Mouse (Mus musculus) kidney, adult 11 months (tissue): Measurements from ENCODE around the gene Dusp14.
A peak's percentile ranks its signal among the peaks of the same experiment; 100 is the strongest.

Source experiments
- DNase-seq: peaks from one replicate; pipeline ENCODE4 v3.0.0; 2022

Gene Dusp14

GRCm38 (mm10) chr11:84066071-84066481 is 3.0 kb downstream of the Dusp14 start:
- DNase-seq, result peak; percentile 27

GRCm38 (mm10) chr11:84063631-84064209 is 5.3 kb downstream of the Dusp14 start:
- DNase-seq, result no peak

DNA sequence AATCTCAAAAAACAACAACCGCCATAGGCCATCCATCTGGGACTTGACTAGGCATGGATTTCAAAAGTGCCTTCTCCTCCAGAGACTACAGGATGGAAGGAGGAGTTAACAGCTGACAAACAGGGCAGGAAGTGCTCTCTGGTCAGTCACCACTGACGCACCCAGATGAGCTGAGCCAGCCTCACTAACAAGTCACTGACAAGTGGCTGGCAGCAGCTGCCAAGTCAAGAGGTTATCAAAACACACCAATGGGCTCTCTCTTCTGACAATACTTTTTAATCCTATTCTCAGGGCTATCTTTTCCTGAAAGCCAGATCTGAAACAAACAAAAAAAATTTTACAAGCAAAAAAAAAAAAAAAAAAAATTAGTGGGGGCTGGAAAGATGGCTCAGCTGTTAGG is 6.3 kb downstream of the Dusp14 start:
- DNase-seq, result no peak

DNA sequence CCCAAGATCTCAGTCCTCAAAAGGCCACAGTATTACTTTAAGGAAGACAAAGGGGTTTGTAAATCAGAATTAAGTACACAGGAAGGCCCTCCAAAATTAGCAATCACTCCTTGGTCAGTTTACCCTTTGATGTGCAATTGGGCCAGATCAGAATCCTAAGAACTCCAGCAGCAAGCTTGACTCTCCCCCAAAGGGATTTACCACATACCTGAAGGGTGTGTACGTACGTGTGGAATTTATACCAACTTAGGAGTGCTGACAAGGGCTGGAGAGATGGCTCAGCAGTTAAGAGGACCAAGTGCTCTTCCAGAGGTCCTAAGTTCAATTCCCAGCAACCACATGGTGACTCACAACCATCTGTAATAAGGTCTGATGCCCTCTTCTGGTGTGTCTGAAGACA is 7.2 kb downstream of the Dusp14 start:
- DNase-seq, result no peak

DNA sequence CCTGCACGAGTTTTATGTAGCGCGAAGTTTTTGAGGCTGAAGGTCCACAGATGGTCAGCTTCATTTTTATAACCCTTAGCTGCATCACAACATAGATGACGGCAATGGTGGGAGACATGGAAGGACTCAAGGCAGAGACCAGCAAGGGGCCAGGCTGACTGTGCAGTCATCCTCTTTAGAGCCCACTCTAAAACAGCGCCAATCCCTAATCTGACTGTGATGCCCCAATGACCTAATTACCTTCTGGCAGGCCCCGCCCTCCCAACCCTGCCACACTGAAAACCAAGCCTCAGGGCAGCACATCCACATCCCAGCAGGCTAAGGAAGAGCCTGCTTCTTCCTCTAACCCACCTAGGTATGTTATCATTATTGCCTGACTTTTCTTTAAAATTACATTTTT is 8.4 kb downstream of the Dusp14 start:
- DNase-seq, result no peak

DNA sequence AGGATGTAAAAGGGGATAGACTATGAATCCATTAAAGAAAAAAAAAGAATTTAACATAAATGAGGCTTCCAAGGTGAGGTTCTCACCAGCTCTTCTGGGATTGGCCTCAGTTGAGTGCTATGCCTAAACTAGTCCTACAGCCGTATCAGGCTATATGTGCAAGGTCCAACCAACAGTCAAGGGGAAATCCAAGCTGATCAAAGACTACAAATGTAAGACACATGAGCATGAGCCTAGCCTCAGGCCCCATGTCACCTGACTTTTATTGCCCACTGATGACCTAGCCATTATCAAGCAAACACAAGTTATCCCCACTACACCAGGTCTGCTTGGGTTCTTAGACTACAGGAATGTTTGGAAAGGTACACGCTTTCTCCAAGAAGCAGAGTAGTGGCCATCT is 9.3 kb downstream of the Dusp14 start:
- no peak for DNase-seq

DNA sequence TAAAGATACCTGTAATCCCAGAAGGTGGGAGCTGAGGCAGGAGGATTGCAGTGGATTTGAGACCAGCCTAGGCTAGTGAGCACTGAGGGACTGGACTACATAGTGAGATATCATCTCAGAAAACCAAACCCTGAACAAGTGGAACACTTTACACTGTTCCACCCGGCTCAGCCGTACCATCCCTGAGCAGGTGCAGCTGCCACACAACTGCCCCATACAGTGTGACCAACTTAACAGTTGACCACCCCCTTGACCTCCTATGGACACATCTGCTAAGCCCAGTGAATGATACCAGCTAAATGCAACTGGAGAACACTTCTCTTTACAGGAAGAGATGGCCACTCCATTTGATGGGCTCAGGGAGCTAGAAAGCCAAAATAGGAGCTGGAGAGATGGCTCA is 11.6 kb downstream of the Dusp14 start:
- DNase-seq, result no peak

DNA sequence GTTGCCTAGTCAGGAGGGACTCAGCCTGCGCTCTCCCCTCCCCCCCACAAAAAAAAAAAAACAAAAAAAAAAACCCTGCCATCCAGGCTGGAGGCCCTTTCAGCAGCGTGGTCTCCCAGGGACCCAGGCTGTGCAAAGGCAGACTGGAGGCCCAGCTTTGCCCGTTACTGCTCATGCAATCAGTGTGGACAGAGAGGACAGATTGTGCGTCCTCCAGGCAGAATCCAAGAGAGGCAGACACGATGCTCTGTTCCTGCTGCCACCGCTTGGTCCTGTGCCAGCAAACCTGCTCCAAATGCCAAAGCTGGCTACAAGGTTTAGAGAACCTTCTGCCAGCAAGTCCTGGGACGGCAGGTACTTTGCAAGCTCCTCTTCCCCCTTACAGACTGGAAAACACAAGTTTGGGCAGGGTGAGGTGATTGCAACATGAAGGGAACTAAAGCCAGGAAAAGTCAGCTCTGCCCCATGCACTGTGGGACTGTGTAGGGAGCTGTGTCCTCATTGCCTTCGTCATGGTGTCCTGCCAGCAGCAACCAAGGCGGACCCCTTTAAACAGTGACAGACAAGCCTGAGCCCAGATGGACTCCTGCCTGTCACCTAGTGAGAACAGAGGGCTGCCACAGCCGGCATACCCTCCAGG is 15.4 kb downstream of the Dusp14 start:
- no peak for DNase-seq

GRCm38 (mm10) chr11:84053055-84053454 is 16.0 kb downstream of the Dusp14 start:
- DNase-seq, result no peak

DNA sequence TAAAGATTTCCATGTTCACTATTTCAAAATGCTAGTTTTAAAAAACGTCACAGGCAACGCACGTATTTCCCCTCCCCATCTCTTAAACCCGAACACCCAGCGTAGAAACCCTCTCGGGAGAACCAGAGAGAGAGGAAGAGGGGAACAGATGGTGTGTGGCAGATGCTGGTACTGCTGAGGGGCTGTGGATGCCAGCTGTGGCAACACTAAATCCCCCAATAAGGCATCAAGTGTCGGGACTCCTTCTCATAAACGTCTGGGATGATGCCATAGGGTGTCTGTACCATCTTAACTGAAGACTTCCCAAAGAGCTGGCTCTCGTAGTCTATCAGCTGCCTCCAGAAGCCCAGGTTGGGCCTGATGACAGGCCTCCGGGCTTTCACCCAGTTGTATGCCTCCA is 20.6 kb downstream of the Dusp14 start:
- DNase-seq, result no peak

DNA sequence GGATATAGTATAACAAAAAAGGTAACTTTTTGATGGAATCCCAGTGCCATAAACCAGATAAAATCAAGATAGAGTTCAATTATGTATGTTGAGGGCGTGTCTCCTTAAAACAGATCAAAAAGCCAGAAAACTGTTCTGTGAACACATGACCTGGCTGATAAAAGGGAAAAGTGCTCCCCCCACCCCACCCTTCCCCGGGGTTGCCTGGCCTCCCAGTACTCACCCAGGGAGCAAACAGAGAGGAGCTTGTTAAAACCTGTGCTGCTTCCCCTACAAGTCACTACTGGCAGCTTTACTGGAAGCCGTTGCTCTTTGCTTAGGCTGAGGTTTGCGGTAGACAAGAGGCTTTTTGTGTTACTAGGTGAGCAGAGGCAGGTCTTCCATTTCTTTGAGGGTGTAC is 21.8 kb downstream of the Dusp14 start:
- DNase-seq, result no peak

- DNase-seq, result no peak
Observed at GRCm38 (mm10) chr11:84044988-84045387, 24.1 kb downstream of the Dusp14 start.

DNA sequence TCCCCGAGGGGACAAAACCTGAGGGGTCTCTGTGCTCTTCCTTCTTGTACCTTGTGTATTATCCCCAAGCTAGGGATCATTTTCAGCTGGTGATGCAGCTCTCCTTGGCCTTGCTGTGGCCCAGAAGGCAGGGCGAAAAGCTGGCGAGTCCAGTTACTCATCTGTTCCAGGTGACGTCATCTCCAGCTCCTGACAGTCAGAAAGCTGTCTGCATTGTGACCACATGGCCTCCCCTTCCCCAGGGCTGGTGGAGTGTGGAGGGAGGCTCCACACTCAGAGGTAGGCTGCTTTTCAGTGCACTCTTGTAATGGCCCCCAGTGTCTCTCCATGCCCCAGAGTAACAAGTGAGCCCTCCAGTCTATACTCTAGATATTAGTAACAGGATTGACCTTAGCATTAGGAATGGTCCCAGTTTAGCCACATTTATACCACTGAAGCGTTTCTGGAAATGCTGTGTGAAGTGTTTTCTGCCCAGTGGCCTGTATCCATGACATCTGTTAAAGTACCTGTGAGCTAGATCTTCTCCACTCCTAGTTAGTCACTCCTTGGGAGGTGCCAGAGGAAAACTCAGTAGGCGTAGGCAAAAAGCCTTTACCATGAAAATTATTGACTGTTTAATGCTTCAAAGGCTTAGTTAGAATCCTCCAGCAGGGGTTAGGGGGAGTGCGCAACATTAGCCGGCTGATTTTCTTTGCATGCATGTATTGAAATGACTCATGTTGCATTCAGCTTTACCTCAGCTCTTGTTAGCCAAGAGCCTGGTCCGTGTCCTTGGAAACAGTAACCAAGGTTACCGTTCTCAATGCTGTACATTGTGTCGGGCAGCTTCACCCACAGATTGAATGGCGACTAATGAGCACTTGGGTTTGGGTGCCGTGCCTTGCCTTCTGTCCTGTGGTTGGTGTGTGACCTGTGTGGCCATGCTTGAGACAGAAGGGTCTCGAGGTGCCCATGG is 26.0 kb downstream of the Dusp14 start:
- no peak for DNase-seq

- DNase-seq, result no peak
Observed at GRCm38 (mm10) chr11:84040621-84041020, 28.4 kb downstream of the Dusp14 start.

DNA sequence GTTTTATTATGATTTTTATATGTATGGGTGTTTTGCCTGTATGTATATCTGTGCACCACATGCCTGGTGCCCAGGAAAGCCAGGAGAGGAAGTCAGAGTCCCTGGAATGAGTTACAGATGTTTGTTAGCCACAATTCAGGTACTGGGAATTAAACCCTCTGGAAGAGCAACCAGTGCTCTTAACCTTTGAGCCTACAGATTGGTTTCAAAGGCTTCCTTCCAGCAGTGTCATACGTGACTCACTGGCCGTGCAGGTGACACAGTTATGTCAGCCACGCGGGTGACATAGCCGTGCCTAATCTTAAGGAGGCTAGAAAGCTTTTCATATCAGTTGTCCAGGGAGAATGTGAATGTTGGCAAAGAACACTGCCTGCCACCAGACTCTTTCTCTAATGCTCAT is 35.4 kb downstream of the Dusp14 start:
- DNase-seq, result no peak

DNA sequence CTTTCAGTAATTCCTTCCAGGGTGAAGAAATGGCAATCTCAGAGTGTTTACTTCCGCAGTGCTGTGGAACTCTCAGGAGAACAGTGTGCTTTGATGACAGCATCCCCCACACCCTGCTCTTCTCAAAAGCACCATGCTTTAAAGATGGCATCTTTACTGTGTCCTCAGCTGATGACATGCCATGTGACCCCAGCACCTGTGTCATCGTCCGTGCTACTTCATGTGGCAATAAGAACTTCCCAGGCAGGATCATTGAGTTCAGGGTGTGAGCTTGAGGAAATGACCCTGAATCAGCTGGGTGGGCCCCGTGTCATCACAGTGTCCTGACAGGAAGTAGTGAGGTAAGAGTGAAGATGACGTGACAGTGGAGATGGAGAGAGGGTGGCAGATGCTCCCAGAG is 36.5 kb downstream of the Dusp14 start:
- no peak for DNase-seq

DNA sequence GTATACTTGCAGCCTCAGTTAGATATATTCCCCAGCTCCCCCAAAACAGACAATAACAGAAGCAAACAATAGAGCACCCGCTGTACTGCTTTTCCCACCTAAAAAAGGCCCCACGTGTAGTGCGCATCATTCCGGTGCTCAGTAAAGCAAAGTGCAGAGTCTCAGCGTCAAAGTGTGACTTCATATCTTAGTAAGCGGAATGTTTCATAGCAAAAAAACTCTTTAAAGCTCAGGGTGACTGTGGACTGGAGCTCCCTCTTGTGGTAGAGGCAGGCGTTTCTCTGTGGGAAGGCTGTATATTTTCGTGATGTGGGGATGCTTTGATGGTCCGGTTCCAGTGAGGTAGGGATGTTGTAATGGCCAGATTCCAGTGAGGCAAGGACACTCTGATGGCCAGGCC is 37.1 kb downstream of the Dusp14 start:
- peak; percentile 12 for DNase-seq

DNA sequence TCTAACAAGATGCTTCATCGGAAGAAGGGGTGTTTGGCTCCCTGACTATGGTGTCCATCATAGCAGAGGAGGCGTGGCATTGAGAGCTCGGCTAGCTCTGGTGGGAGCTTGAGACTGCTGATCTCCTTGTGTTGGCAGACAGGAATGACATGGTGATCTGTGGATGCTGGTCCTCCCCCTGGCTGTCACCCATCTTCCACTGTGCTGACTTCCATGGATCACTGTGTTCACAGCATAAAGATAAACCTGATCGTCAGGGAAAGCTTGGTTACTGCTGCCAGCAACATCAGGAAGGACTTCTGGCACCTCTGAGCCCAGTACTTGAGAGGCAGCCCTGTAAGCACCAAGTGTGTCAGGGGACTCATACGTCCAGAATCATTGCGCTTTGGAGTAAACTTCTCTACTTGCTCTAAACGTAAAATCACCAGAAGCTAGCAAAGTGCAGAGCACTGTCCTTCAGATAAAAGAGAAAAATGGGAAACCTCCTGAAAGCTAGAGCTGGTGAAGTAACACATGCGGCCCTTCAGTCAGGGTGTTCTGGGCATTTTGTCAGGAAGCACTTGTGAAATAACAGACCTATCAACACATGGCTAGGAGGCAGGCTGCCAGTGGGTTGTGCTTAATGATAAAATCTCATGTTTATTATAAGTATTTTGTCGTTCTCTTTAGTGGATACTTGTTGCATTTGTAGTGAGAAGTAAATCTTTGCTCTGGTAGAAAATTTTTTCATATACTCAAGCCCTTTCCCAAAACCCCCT is 40.6 kb downstream of the Dusp14 start:
- DNase-seq, result no peak

DNA sequence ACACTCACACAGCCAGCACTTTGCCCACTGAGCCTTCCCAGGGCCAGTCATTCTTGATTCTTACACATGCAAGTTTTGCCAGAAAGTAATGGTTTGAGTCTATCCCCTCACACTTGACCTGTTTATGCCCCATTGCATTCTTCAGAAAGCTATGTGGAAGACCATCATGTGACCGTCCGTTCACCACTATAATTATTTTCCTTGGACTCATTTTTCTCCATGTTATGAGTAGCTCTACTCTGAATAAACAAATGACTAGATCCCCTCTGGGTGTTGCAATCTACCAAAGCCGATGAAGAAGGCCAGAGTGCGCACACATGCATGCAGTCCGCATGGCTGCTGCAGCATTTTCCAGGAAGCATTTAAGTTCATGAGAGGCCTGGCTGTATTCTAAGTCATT is 41.8 kb downstream of the Dusp14 start:
- DNase-seq, result no peak

GRCm38 (mm10) chr11:84016810-84017508 is 52.1 kb downstream of the Dusp14 start:
- peak; percentile 7 for DNase-seq

GRCm38 (mm10) chr11:84016147-84016809 is 52.8 kb downstream of the Dusp14 start:
- no peak for DNase-seq

DNA sequence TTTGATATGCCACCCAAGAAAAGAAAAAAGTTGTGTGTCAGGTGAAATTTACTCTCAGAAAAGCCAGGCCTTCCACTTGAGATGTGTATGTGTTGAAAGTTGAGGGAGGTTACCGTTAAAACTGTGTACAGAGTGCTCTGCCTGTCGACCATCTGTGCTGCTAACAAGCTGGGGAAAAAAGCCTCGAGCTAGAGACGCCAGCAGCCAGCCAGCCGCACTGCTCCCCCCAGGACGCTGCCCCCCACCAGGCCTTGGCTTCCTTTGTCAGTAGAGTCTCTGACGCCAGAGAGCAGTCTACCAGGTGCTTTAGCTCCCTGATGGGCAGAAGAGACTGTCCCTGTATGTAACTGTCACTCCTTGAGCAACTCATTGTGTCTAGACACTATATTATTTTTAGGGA is 56.0 kb downstream of the Dusp14 start:
- DNase-seq, result no peak
